Mouse (Mus musculus) midbrain, embryonic 12.5 days (tissue): ENCODE results near the gene Ehd2. TPM values are rescaled to one million over a fixed set of nuclear protein-coding genes. Genes with fewer than 3 reads are reported as not detected.

Experiments used
- ATAC-seq: fragments of 200-750 bp; cut with Nextera tagmentation; 2 replicates; pipeline ENCODE4 v1.8.0; 2017; ENCODE audit warnings: low read depth, moderate TSS enrichment, moderate library complexity; ENCODE audit not compliant: low FRiP score
- H3K27ac ChIP-seq: fragments of 300-500 bp; sonication (generic); replicated peaks from 2 replicates; pipeline ENCODE4 v1.5.1; 2016; ENCODE audit warnings: mild to moderate bottlenecking
- H3K27me3 ChIP-seq: fragments of 300-500 bp; sonication (generic); 2 replicates; pipeline ENCODE4 v1.6.1; 2016; ENCODE audit warnings: mild to moderate bottlenecking
- H3K36me3 ChIP-seq: fragments of 300-500 bp; sonication (generic); 2 replicates; pipeline ENCODE4 v1.6.1; 2016
- H3K4me1 ChIP-seq: fragments of 300-500 bp; sonication (generic); 2 replicates; pipeline ENCODE4 v1.6.1; 2016
- H3K4me2 ChIP-seq: fragments of 300-500 bp; sonication (generic); replicated peaks from 2 replicates; pipeline ENCODE4 v1.6.1; 2016; ENCODE audit warnings: mild to moderate bottlenecking, moderate library complexity
- H3K4me3 ChIP-seq: fragments of 300-500 bp; sonication (generic); 2 replicates; pipeline ENCODE4 v1.5.1; 2016; ENCODE audit warnings: mild to moderate bottlenecking
- H3K9ac ChIP-seq: fragments of 300-500 bp; sonication (generic); replicated peaks from 2 replicates; pipeline ENCODE4 v1.6.1; 2016; ENCODE audit warnings: mild to moderate bottlenecking, moderate library complexity
- H3K9me3 ChIP-seq: fragments of 300-500 bp; sonication (generic); 2 replicates; pipeline ENCODE4 v1.6.1; 2016; ENCODE audit warnings: mild to moderate bottlenecking
- WGBS: fragments of 180-500 bp; shearing (Covaris S2); methylation state at CpG from one replicate; pipeline ENCODE4 v1.1.7; 2016; 5-methylcytosine and 5-hydroxymethylcytosine counted together
- polyA plus RNA-seq: library from polyadenylated mRNA; unstranded; fragments of >200 nt; fragmentation: Nextera tagmentation; extraction: Ambion mirVana; gene quantifications from 2 replicates; pipeline ENCODE4 v1.2.1, GENCODE M21; 2016

Ehd2 gene
- polyA plus RNA-seq, 1 experiment from 2014 or later, result 8.5 TPM

GRCm38 (mm10) chr7:16002171-16002570 is 34.8 kb upstream of the Ehd2 start:
- no peak for ATAC-seq
- H3K9ac ChIP-seq, result no peak overlapping the region
- no peak overlapping the region for H3K27ac ChIP-seq
- no peak overlapping the region for H3K4me3 ChIP-seq
- peaks cover 17% of the 10 kb centered on the region for H3K36me3 ChIP-seq
- peaks cover 9% of the 10 kb centered on the region for H3K4me1 ChIP-seq
- H3K4me2 ChIP-seq, result no peak overlapping the region
- 85% methylated on average over 5 of the region's 5 CpGs for WGBS
- H3K27me3 ChIP-seq, result no peaks in the 10 kb centered on the region
- H3K9me3 ChIP-seq, result no peaks in the 10 kb centered on the region

DNA sequence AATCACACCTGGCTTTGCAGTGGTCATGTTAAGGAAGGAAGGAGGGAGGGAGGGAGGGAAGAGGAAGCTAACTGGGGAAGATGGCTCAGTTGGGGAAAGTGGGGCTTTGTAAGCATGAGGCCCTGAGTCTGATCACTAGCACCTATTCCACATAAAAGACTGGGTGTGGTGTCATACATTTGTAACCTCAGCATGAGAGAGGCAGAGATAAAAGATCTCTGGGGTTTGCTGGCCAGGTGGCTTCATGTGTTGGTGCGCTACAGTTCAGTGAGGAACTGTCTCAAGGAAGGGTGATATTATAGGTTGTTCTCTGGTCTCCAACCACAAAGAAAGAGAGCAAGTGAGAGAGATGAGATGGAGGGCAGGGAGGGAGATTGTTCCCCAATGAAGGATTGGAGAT is 34.3 kb upstream of the Ehd2 start:
- Histone ChIP-seq H3K4me3 (no peak overlapping the region), H3K4me1 (peaks cover 9% of the 10 kb centered on the region), H3K36me3 (peaks cover 22% of the 10 kb centered on the region), H3K9ac (no peak overlapping the region), H3K27me3 (no peaks in the 10 kb centered on the region), H3K27ac (no peak overlapping the region), H3K4me2 (no peak overlapping the region), H3K9me3 (no peaks in the 10 kb centered on the region)
- WGBS, result 100% methylated on average over 1 of the region's 1 CpGs
- ATAC-seq, result no peak

GRCm38 (mm10) chr7:15993789-15994188 is 26.4 kb upstream of the Ehd2 start:
- Histone ChIP-seq H3K27ac (no peak overlapping the region), H3K4me2 (no peak overlapping the region), H3K9ac (no peak overlapping the region), H3K4me3 (no peak overlapping the region), H3K9me3 (no peaks in the 10 kb centered on the region), H3K4me1 (no peaks in the 10 kb centered on the region), H3K27me3 (no peaks in the 10 kb centered on the region), H3K36me3 (peaks cover 87% of the 10 kb centered on the region)
- ATAC-seq, result no peak
- WGBS, result 96% methylated on average over 4 of the region's 4 CpGs

DNA sequence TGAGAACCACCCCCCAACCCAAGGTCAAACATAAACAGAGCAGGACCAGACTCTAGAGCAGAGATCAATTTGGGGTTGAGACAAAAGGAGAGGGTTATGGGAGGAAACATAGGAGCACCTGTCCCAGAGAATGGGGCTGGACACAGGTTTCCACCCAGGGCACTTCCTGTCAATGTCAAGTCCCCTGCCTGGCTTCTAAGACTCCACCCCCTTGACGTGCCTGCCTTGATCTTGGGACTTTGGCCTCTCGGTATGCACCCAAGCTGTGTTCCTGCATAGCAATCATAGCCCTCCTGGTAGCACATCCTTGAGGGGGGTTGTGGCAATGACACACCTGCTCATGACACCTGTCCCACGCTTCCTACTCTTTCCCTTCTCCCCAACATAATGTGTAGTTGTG is 25.8 kb upstream of the Ehd2 start:
- H3K27me3 ChIP-seq, result no peaks in the 10 kb centered on the region
- H3K36me3 ChIP-seq, result peaks cover 91% of the 10 kb centered on the region
- H3K27ac ChIP-seq, result no peak overlapping the region
- H3K4me3 ChIP-seq, result no peak overlapping the region
- H3K9me3 ChIP-seq, result no peaks in the 10 kb centered on the region
- no peak for ATAC-seq
- H3K4me1 ChIP-seq, result no peaks in the 10 kb centered on the region
- H3K4me2 ChIP-seq, result no peak overlapping the region
- no peak overlapping the region for H3K9ac ChIP-seq
- WGBS, result 92% methylated on average over 3 of the region's 3 CpGs

- H3K4me3 ChIP-seq, result no peak overlapping the region
- no peak for ATAC-seq
- H3K9ac ChIP-seq, result no peak overlapping the region
- H3K27ac ChIP-seq, result no peak overlapping the region
- H3K27me3 ChIP-seq, result no peaks in the 10 kb centered on the region
- no peak overlapping the region for H3K4me2 ChIP-seq
- no peaks in the 10 kb centered on the region for H3K4me1 ChIP-seq
- 91% methylated on average over 3 of the region's 3 CpGs for WGBS
- no peaks in the 10 kb centered on the region for H3K9me3 ChIP-seq
- peaks cover 91% of the 10 kb centered on the region for H3K36me3 ChIP-seq
Measured at GRCm38 (mm10) chr7:15991764-15992163, 24.4 kb upstream of the Ehd2 start.

GRCm38 (mm10) chr7:15987661-15988356 is 20.4 kb upstream of the Ehd2 start:
- Histone ChIP-seq H3K4me2 (no peak overlapping the region), H3K4me1 (no peaks in the 10 kb centered on the region), H3K36me3 (peaks cover 78% of the 10 kb centered on the region), H3K27ac (no peak overlapping the region), H3K27me3 (no peaks in the 10 kb centered on the region), H3K9ac (no peak overlapping the region), H3K9me3 (no peaks in the 10 kb centered on the region), H3K4me3 (no peak overlapping the region)
- WGBS, result 96% methylated on average over 16 of the region's 16 CpGs
- 0 out of 2 replicates have a peak, but pooled peaks have one; percentile 20 for ATAC-seq

DNA sequence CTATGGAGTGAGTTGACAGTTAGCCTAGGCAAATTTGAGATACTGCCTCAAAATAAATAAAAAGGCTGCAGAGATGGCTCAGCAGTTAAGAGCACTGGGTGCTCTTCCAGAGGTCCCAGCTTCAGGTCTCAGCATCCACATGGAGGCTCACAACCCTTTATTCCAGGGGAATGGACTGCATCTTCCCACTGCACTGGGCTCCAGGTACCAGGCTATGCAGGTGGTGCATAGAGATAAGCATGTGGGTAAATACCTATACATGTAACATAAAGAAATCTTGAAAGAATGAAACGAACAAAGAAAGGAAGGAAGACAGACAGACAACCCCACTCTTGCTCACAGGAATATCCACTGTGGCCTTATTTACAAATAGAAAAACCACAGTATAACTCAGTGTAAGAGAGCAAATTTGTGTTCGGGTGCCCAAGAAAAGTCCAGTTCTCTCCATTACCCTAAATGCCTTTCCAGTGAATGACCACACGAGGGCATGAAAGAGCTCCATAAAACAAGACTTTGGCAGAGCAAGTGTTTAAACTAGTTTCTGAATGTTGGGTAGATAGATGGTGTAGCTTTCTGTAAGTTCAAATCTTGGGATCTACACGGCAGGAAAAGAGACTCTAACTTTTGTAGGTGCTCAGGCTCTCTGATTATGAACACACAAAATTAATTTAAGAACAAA is 15.5 kb upstream of the Ehd2 start:
- H3K27me3 ChIP-seq, result no peaks in the 10 kb centered on the region
- H3K36me3 ChIP-seq, result peaks cover 69% of the 10 kb centered on the region
- no peaks in the 10 kb centered on the region for H3K4me1 ChIP-seq
- H3K9me3 ChIP-seq, result no peaks in the 10 kb centered on the region
- 46% methylated on average over 4 of the region's 4 CpGs for WGBS
- no peak overlapping the region for H3K4me2 ChIP-seq
- no peak overlapping the region for H3K4me3 ChIP-seq
- H3K9ac ChIP-seq, result no peak overlapping the region
- no peak overlapping the region for H3K27ac ChIP-seq
- no peak for ATAC-seq

DNA sequence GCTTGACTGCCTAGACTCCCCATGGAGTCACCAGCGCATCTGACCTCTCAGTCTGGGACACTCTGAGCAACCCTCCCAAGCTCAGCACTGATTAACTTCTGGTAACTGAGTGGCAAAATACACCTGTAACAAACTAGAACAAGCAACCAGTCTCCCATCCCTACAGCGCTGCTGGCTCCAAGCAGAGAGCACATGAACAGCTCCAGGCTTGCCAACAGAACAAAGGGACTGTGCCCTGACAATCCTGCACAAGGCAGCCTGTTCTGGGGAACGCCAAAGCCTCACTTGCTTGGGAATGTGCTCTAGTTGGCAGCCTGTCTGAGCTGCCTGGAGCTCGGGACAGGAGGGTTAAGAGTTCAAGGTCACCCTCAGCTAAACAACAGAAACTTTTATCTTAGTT is 14.2 kb upstream of the Ehd2 start:
- Histone ChIP-seq H3K9ac (no peak overlapping the region), H3K4me1 (no peaks in the 10 kb centered on the region), H3K27me3 (no peaks in the 10 kb centered on the region), H3K9me3 (no peaks in the 10 kb centered on the region), H3K4me2 (no peak overlapping the region), H3K27ac (no peak overlapping the region), H3K4me3 (no peak overlapping the region), H3K36me3 (peaks cover 69% of the 10 kb centered on the region)
- no peak for ATAC-seq
- WGBS, result 91% methylated on average over 4 of the region's 4 CpGs

DNA sequence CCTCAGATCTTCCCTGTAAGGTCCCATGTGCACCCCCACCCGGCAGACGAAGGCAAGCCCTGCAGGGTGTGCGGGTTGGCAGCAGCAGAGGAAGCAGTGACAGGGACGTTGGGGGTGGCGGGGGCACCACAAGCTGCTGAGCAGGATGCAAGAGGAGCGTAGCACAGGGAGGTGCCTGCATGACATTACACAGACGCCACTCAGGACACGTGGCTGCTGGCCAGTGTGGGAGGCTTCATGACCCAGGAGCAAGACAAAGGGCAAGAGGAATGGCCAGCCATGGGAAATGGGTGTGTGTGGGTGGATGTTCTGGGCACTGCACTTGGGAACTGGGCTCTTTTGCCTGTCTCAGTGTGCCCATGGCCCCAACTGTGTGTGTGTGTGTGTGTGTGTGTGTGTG is 12.9 kb upstream of the Ehd2 start:
- Histone ChIP-seq H3K36me3 (peaks cover 67% of the 10 kb centered on the region), H3K9me3 (no peaks in the 10 kb centered on the region), H3K4me3 (no peak overlapping the region), H3K4me2 (no peak overlapping the region), H3K27me3 (no peaks in the 10 kb centered on the region), H3K4me1 (no peaks in the 10 kb centered on the region), H3K27ac (no peak overlapping the region), H3K9ac (no peak overlapping the region)
- WGBS, result 86% methylated on average over 8 of the region's 8 CpGs
- ATAC-seq, result no peak

- Histone ChIP-seq H3K4me3 (no peak overlapping the region), H3K4me2 (no peak overlapping the region), H3K36me3 (peaks cover 91% of the 10 kb centered on the region), H3K4me1 (no peaks in the 10 kb centered on the region), H3K9ac (no peak overlapping the region), H3K27me3 (no peaks in the 10 kb centered on the region), H3K9me3 (no peaks in the 10 kb centered on the region), H3K27ac (no peak overlapping the region)
- 85% methylated on average over 4 of the region's 4 CpGs for WGBS
- no peak for ATAC-seq
Measured at GRCm38 (mm10) chr7:15975904-15976303, 8.5 kb upstream of the Ehd2 start.

- Histone ChIP-seq H3K27ac (no peak overlapping the region), H3K9me3 (no peaks in the 10 kb centered on the region), H3K4me2 (no peak overlapping the region), H3K36me3 (peaks cover 91% of the 10 kb centered on the region), H3K4me1 (no peaks in the 10 kb centered on the region), H3K4me3 (no peak overlapping the region), H3K9ac (no peak overlapping the region), H3K27me3 (no peaks in the 10 kb centered on the region)
- ATAC-seq, result no peak
- 96% methylated on average over 10 of the region's 10 CpGs for WGBS
Measured at GRCm38 (mm10) chr7:15975451-15975850, 8.1 kb upstream of the Ehd2 start.

- Histone ChIP-seq H3K27ac (no peak overlapping the region), H3K27me3 (no peaks in the 10 kb centered on the region), H3K4me1 (no peaks in the 10 kb centered on the region), H3K36me3 (peaks cover 91% of the 10 kb centered on the region), H3K4me2 (no peak overlapping the region), H3K9ac (no peak overlapping the region), H3K9me3 (no peaks in the 10 kb centered on the region), H3K4me3 (no peak overlapping the region)
- ATAC-seq, result no peak
- WGBS, result 44% methylated on average over 5 of the region's 5 CpGs
Measured at GRCm38 (mm10) chr7:15974712-15975111, 7.3 kb upstream of the Ehd2 start.
